In the genomic region with DNA sequence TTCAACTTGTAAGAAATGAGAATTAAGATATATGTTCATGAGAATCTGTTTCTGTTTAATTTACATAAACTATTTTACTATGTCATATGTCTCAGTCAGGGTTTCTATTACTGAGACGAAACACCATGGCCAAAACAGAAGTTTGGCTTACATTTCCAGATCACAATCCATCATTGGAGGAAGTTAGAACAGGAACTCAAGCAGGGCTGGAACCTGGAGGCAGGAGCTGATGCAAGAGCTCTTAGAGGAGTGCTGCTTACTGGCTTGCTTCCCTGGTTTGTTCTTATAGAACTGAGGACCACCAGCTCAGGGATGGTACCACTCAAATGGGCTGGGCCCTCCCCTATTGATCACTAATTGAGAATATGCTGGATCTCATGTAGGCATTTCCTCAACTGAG, we compare ENCODE assay signal across 21 mouse cellular contexts. TPM values are rescaled to one million over a fixed set of nuclear protein-coding genes. Genes with fewer than 3 reads are reported as not detected.
DNase-seq lines count a peak whose midpoint lies in the region; ATAC-seq and TF ChIP-seq lines count a peak whose summit lies in the region.
"Had no signal": no experiment of that assay in that cellular context is flagged by ENCODE, and none has a peak within 500 bp of the region (broad histone marks: within the 10 kb centered on the region; RNA-seq: fewer than 3 reads in every experiment).

No protein-coding gene starts in this region.

- TF ChIP-seq CTCF in lung, postnatal 0 days (IDR thresholded peaks at IDR 0.05), result no peak
- no peak for TF ChIP-seq CTCF in lung, adult 2 months (IDR thresholded peaks at IDR 0.05; ENCODE audit: insufficient read depth, low read length)

- H3K4me1 ChIP-seq in lung, postnatal 0 days (ENCODE audit: insufficient read depth, low read depth, low read length), result no peaks in the 10 kb centered on the region
- H3K4me1 ChIP-seq in lung, adult 2 months (ENCODE audit: control insufficient read depth, insufficient read depth, low read length), result no peaks in the 10 kb centered on the region; the same call in 1 of the 2 replicates
- H3K4me1 ChIP-seq: forebrain, embryonic 12.5 days had no signal

- no peak overlapping the region for H3K9ac ChIP-seq in lung, postnatal 0 days (replicated peaks; ENCODE audit: low read depth)
- H3K9ac ChIP-seq: embryonic facial prominence, embryonic 13.5 days; forebrain, embryonic 12.5 days; heart, embryonic 15.5 days; hindbrain, embryonic 13.5 days had no signal

- no peak for TF ChIP-seq POLR2A in lung, adult 2 months (IDR thresholded peaks at IDR 0.05; ENCODE audit: borderline replicate concordance, extremely low read depth, low read depth, low read length)

- H3K27me3 ChIP-seq in lung, postnatal 0 days (replicated peaks; ENCODE audit: insufficient read depth, low read length), result no peaks in the 10 kb centered on the region
- H3K27me3 ChIP-seq: embryonic facial prominence, embryonic 13.5 days; forebrain, embryonic 12.5 days; heart, embryonic 15.5 days; hindbrain, embryonic 13.5 days had no signal

- TF ChIP-seq EP300 in lung, postnatal 0 days (IDR thresholded peaks at IDR 0.05), result no peak

- 24% methylated on average over 1 of the region's 1 CpGs for WGBS in lung, postnatal 0 days
- 18% methylated on average over 1 of the region's 1 CpGs for WGBS in lung, adult 2 months

- no peak overlapping the region for H3K4me3 ChIP-seq in lung, postnatal 0 days (ENCODE audit: low read depth, low read length)
- H3K4me3 ChIP-seq in lung, adult 2 months (replicated peaks; ENCODE audit: extremely low read depth, low read depth, low read length), result no peak overlapping the region
- H3K4me3 ChIP-seq: embryonic facial prominence, embryonic 13.5 days; forebrain, embryonic 12.5 days; gastrocnemius, adult 2 months; heart, embryonic 10.5 days; heart, embryonic 15.5 days; hindbrain, embryonic 13.5 days had no signal

- H3K27ac ChIP-seq in lung, postnatal 0 days (ENCODE audit: low read length), result no peak overlapping the region
- H3K27ac ChIP-seq: embryonic facial prominence, embryonic 13.5 days; forebrain, embryonic 12.5 days; gastrocnemius, adult 2 months; heart, embryonic 10.5 days; heart, embryonic 15.5 days; hindbrain, embryonic 13.5 days; hindbrain, postnatal 0 days had no signal

- no peak overlapping the region for H3K4me2 ChIP-seq in lung, postnatal 0 days (replicated peaks; ENCODE audit: low read depth, low read length)
- H3K4me2 ChIP-seq: embryonic facial prominence, embryonic 13.5 days; forebrain, embryonic 12.5 days; heart, embryonic 15.5 days; hindbrain, embryonic 13.5 days had no signal

- no peaks in the 10 kb centered on the region for H3K9me3 ChIP-seq in lung, postnatal 0 days (ENCODE audit: low read length)
- H3K9me3 ChIP-seq: embryonic facial prominence, embryonic 13.5 days; forebrain, embryonic 12.5 days; heart, embryonic 10.5 days; heart, embryonic 15.5 days; hindbrain, embryonic 13.5 days had no signal

- H3K36me3 ChIP-seq in lung, postnatal 0 days (ENCODE audit: insufficient read depth, low read length), result no peaks in the 10 kb centered on the region
- H3K36me3 ChIP-seq: embryonic facial prominence, embryonic 13.5 days; forebrain, embryonic 12.5 days; heart, embryonic 10.5 days; heart, embryonic 15.5 days; hindbrain, embryonic 13.5 days had no signal

- peak; percentile 21 for DNase-seq in lung, postnatal 0 days (ENCODE audit: low spot score)
- no peak for DNase-seq in lung, adult 2 months
- DNase-seq in lung, postnatal 10 days, result peak; percentile 2
- no peak for DNase-seq in adrenal gland, postnatal 25 days
- DNase-seq in frontal cortex, postnatal 36 days (ENCODE audit: low spot score in 2 of 2), result no peak
- DNase-seq: adrenal gland, postnatal 10 days; cerebellum, adult 18-20 months; cerebellum, adult 9-11 months; cerebellum, postnatal 36 days; gastrocnemius, adult 2 months; gastrocnemius, postnatal 25 days; heart, adult 18-20 months; heart, postnatal 14 days had no signal

- ATAC-seq in lung, postnatal 0 days, result no peak
- peak; percentile 47 for ATAC-seq in megakaryocyte, adult 5-6 weeks (ENCODE audit: poor library complexity, severe bottlenecking)
- ATAC-seq: forebrain, embryonic 16.5 days; hindbrain, postnatal 0 days had no signal

RNA-seq across cellular contexts. Expression of a gene that starts 25.7 kb away (rescaled TPM):
- polyA plus RNA-seq in lung, postnatal 0 days (2015; fragmentation: Nextera tagmentation; extraction: Ambion mirVana), result 12.8 and 14.6 TPM in 2 replicates
- polyA plus RNA-seq in lung, adult 2 months (2012; rRNA removed), result 6.2 and 9.9 TPM in 2 replicates
- total RNA-seq in megakaryocyte, adult 5-6 weeks (2015), result 22.9 and 25.3 TPM in 2 replicates
- 27.8 and 32.9 TPM in 2 replicates for total RNA-seq in megakaryocyte, adult 5-6 weeks (2017)
- 36.7 and 40.3 TPM in 2 replicates for total RNA-seq in adrenal gland, postnatal 25 days (2021)

Comparison
In these comparisons a context has a peak if more than half of its experiments do, and no peak if none do; other contexts are left out.
1. DNase-seq: peak in lung, postnatal 0 days (single experiment) and lung, postnatal 10 days (single experiment); none in lung, adult 2 months (single experiment), adrenal gland, postnatal 25 days (single experiment) and frontal cortex, postnatal 36 days (0 of 2).